Mouse (Mus musculus) ovary, postnatal 36 days (tissue): Measurements from ENCODE around the gene Ddx60.

ENCODE experiments used
- DNase-seq: peaks from one replicate; pipeline ENCODE4 v3.0.0; 2022; ENCODE audit warnings: low spot score, mixed read lengths

Ddx60 gene

DNA sequence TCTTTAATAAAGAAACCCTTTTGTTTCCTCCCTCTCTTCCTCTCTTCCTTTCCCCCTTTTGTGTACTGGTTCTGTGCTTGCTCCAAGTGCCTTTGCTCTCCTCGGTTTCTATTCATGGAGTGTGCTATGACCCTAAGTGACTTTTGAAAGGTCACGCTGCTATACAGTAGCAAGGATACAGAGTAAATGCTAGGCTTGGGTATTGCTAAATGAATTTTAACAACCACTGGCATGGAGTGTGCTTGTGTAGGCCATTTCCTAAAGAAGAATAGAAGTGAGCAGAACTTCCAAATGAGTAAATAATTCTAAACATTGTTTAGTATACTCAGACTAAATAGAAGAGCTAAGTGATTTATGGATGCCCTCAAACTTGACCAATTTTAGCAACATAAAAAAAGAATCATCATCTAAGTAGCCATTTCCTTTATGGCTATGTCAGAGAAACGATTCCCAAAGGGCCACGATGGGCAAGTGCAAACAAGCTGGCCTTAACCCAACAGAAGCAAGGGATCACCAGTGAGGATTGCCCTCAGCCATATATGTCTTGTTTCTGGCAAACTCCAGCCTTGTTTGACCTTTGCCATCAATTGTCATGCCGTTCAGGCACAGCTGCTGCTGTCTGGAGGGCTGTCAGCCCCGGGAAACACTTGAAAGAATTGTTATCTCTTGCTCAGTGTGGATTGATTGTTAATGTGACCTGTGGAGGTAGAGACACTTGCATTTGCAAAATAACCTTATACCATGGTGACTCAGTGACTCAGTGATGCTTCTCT is 58.0 kb downstream of the Ddx60 start:
- no peak for DNase-seq

DNA sequence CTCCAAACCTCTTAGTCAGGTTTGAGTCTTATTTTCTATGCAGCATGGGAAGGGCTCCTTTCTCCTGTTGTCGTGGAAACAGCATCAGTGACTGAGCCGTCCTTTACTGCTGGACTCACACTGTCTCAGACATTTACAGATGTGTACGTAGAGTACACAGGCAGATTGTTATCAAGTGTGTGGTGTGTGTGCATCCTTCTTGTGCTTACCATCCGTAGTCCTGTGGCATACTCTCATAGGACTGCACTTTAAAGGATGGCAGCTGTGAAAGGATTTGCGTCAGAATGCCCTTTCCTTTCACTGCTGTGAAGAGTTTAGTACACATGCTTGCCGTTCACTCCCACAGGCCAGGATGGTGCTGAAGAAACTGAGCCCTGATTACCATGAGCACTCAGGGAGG is 61.6 kb downstream of the Ddx60 start:
- DNase-seq = no peak

DNA sequence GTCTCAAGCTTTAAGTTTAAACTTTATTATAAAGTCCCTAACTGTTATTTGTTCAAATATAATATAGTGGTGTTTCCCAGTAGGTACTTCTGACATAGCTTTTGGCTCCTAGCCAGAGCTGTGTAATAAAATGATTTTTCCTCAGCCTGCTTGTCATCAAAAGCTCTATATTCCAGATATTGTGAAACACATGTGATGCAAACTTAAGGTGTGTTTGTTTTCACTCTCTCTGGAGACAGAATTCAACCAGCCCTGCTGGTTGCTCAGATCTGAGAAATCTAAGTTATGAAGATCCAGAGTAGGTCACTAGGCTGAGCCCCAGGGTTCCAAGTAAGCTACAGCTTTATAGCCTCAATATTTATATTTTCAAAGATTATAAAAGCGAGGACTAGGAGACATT is 64.9 kb downstream of the Ddx60 start:
- no peak for DNase-seq

DNA sequence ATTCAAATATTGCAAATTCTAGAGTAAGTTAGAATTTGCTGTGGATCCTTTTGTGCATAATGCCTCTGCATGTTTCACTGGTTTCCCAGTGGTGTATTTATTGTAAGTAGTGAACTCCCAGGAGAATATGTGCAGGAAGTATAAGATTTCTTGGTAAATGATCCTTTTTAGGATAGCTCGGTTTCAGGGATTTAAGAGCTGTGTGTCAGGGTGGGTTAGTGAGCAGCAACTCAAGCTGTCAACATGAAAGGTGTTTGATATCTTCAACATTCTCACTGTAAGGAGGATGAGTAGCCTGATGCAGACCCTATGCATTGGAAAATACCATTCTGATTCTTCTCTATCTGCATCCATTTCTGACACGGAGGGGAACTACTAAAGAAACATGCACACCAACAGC is 69.2 kb downstream of the Ddx60 start:
- no peak for DNase-seq

DNA sequence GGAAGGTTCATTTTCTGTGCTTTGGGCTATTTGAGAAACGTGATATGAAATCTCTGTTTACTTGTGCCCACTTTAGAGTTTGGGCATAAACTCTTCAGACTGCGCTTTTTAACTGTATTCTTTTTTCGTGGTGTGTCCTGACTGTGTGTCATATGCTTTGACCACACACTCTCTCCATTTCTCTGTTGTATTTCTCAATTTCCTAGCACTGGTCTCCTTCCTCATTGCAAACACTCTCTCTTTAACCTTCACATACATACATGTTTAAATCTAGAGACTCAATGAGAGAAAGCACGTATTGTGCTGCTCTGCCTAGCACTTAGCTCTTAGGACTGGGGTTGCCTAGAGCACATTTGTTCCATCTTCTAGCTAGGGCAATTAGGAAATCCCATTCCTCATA is 86.3 kb downstream of the Ddx60 start:
- no peak for DNase-seq

DNA sequence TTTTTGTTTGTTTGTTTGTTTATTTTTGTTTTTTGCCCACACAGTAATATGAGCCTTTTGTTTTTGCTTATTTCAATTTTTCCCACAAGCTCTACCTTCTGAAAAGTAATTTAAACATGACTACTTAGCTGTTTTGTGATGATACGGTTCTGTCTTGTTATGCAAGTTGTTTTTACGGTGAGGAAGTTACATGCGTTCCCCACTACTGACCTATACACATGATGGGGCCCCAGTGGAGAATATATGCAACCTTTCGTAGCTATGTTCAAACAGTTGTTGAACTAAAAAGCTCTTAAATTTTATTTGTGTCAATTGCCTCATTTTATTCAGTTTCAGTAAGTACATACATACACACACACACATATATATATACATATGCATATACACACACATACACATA is 86.7 kb downstream of the Ddx60 start:
- DNase-seq = no peak

DNA sequence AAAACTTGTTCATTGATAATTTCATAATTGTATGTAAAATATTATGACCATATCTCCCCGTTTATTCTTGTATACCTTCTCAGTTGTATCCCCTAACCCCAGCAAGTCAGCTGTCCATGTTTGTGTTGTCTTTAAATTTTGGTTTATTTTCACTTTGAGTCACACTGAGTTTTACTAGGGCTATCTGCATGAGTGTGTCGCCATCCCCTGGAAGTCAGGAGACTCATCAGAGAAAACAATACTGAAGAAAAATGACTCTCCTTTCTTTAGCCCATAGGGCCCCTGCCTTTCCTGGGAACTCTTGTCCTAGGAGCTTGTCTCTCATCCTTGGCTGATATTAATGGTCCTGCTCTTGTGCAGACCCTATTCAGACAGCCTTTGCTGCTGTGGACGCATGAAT is 106.5 kb downstream of the Ddx60 start:
- no peak for DNase-seq

DNA sequence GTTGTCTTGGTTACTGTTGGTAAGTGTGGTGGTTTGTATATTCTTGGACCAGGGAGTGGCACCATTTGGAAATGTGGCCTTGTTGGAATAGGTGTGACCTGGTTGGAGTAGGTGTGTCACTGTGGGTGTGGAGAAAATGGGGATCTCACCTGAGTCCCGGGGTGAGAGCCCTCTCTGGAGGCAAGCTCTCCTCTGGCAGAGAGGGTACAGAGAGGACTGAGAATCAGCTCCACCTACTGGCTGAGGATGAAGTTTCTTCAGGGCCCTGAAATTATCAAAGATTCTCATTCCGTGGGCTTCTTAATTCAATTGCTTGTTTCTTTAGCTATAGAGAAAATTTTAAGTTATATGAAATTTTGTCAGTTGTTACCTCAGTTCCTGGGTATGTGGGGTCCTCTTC is 118.9 kb downstream of the Ddx60 start:
- DNase-seq = no peak

DNA sequence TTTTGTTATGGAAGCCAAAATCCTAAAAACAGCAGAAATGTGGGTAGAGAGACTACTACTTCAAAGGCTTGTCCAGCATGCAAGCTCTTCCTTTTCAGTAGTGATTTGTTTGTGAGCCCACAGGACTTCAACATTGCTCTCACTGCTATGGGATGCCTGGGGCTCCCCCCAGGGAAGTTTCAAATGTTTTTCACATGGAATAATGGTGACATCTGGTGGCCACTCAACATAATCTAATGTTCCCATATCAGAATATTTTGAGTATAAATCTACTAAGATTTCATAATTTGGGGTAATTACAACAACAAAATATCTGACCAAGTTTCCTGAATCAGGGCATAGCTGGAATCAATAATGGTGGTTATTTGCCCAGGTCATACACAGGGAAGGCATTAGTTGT is 132.5 kb downstream of the Ddx60 start:
- DNase-seq = no peak

DNA sequence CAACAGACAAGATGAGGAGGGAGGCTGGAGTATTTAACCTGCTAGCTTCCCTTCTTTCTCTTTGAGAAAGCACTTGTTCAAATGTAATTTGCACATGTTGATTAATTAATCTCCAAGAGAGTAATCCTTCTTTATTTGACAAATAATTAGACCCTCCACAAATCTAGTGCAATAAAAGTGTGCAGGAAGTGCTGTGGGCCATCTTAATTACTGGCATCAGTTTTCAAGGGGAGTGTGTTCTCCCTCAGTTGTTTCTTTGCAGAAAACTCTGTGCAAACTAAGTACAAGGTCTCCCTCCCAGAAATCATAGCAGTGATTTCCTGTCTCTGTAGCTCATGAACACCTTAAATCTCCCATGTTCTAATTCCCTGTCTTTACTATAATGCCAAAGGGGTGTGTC is 140.4 kb downstream of the Ddx60 start:
- DNase-seq = no peak

DNA sequence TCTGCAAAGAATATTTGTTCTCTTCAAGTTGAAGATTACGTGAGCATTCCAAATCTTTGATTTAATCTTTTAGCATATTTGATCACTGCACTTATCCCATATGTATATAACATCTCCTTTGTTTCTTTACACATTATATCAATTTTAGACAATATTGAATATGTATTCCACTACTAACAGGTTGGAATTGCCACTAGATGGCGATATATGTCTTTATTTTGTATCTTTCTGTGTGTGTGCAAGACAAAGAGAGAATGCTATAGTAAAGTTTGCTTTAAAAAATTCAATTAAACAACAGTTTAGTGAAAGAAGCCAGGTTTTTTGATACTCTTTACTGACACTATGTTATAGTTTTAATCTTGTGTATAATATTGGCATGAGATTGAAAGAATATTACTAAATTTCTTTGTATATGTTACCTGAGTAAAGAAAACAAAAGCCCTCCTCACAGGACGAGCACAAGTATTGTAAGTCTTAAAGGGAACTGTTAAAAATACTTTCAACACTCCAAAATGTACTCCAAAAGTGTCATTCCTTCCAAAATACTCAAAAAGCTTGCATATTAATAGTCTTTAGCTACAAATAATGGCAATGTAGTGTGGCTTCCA is 152.4 kb downstream of the Ddx60 start:
- DNase-seq = no peak

DNA sequence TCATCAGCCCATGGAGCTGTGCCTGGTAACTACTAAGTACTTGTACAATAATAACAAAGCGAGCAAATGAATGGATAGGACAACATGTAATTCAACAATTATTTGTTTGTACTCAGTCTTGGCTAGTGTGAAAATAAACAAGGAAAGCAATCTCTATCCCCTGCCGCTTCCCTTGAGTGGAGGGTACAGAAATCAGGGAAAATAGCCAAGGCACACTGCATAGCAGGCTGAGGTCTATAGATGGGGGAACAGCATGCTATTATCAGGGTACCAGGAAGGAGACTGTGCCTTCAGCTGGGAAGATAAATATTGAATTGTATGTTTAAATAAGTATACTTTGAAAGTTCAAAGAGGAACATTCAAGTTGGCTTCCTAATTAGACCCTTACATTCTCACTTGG is 153.9 kb downstream of the Ddx60 start:
- no peak for DNase-seq
